Mouse (Mus musculus) heart, postnatal 0 days (tissue): ENCODE measurements at regions not wholly inside any gene's neighbourhood (a gene's known extent, or its start where the extent isn't known, plus 50 kb on each side); places are given as distances from the start of the nearest gene placed in this dataset.

Experiments used
- CTCF ChIP-seq: IDR thresholded peaks from 2 replicates; pipeline ENCODE4 v1.5.1; 2016; ENCODE audit warnings: antibody characterized with exemption, control low read depth, low read depth
- EP300 ChIP-seq: IDR thresholded peaks from 2 replicates; pipeline ENCODE4 v1.6.1; 2016; ENCODE audit warnings: antibody characterized with exemption, low read depth

GRCm38 (mm10) chr9:116323871-116324721 lies 148.9 kb upstream of the Tgfbr2 start:
- no peak for TF ChIP-seq CTCF
- TF ChIP-seq EP300, result no peak
